Mouse (Mus musculus) kidney, adult 2 months (tissue): ENCODE results near the gene Kif7.
A peak's percentile ranks its signal among the peaks of the same experiment; 100 is the strongest.

Experiments
- CTCF ChIP-seq: fragments of 200-500 bp; conservative IDR thresholded peaks from 2 replicates; pipeline ENCODE4 v1.5.1; 2011; ENCODE audit warnings: low read depth, mild to moderate bottlenecking, control low read depth, low read length, moderate library complexity, mixed read lengths; ENCODE audit not compliant: insufficient read depth, insufficient read length
- POLR2A ChIP-seq: fragments of 200-500 bp; IDR thresholded peaks from one replicate; pipeline ENCODE4 v1.6.1; 2011; ENCODE audit warnings: low read depth, low read length, control low read depth

- peak; percentile 87 for TF ChIP-seq CTCF
- no peak for TF ChIP-seq POLR2A
Observed at GRCm38 (mm10) chr7:79728219-79728618, 12.7 kb upstream of the Kif7 start.
